Mouse (Mus musculus) testis, adult 2 months (tissue): Measurements from ENCODE around the gene Psmc1.

Source experiments
- CTCF ChIP-seq: fragments of 200-500 bp; IDR thresholded peaks from 2 replicates; pipeline ENCODE4 v1.5.1; 2012; ENCODE audit warnings: low read depth, mild to moderate bottlenecking, inconsistent platforms, low read length, moderate library complexity; ENCODE audit not compliant: control insufficient read depth, insufficient read depth, insufficient replicate concordance
- POLR2A ChIP-seq: fragments of 200-500 bp; IDR thresholded peaks from 2 replicates; pipeline ENCODE4 v1.6.1; 2012; ENCODE audit warnings: low read depth, mild to moderate bottlenecking, inconsistent platforms, low read length, moderate library complexity; ENCODE audit not compliant: control insufficient read depth

GRCm38 (mm10) chr12:100126968-100127865, 17.3 kb downstream of the Psmc1 start:
- TF ChIP-seq CTCF (no peak), POLR2A (no peak)
